Mouse (Mus musculus) heart, postnatal 0 days (tissue): ENCODE results near the gene Slc16a2. TPM values are rescaled to one million over a fixed set of nuclear protein-coding genes. Genes with fewer than 3 reads are reported as not detected.

Experiments used
- ATAC-seq: fragments of 200-750 bp; cut with Nextera tagmentation; 2 replicates; pipeline ENCODE4 v1.8.0; 2017; ENCODE audit warnings: low read depth, moderate number of reproducible peaks, moderate library complexity; ENCODE audit not compliant: insufficient read depth
- DNase-seq: peaks from one replicate; pipeline ENCODE4 v3.0.0-alpha.2; 2016; ENCODE audit warnings: low spot score
- H3K27ac ChIP-seq: fragments of 300-500 bp; sonication (generic); 2 replicates; pipeline ENCODE4 v1.5.1; 2014; ENCODE audit warnings: low read depth, mild to moderate bottlenecking
- H3K27me3 ChIP-seq: fragments of 300-500 bp; sonication (generic); 2 replicates; pipeline ENCODE4 v1.6.1; 2014; ENCODE audit warnings: low read length, mixed read lengths; ENCODE audit not compliant: control insufficient read depth, insufficient read depth
- H3K36me3 ChIP-seq: fragments of 300-500 bp; sonication (generic); replicated peaks from 2 replicates; pipeline ENCODE4 v1.6.1; 2014; ENCODE audit warnings: low read length, mixed read lengths; ENCODE audit not compliant: control insufficient read depth, insufficient read depth
- H3K4me1 ChIP-seq: fragments of 300-500 bp; sonication (generic); 2 replicates; pipeline ENCODE4 v1.6.1; 2014; ENCODE audit warnings: antibody characterized with exemption; ENCODE audit not compliant: control insufficient read depth, insufficient read depth
- H3K4me2 ChIP-seq: fragments of 300-500 bp; sonication (generic); 2 replicates; pipeline ENCODE4 v1.6.1; 2014; ENCODE audit warnings: low read depth, mild to moderate bottlenecking, low read length, moderate library complexity
- H3K4me3 ChIP-seq: fragments of 300-500 bp; sonication (generic); 2 replicates; pipeline ENCODE4 v1.5.1; 2014; ENCODE audit warnings: low read depth, low read length
- H3K9ac ChIP-seq: fragments of 300-500 bp; sonication (generic); replicated peaks from 2 replicates; pipeline ENCODE4 v1.6.1; 2014; ENCODE audit warnings: low read depth, low read length, mixed read lengths
- H3K9me3 ChIP-seq: fragments of 300-500 bp; sonication (generic); replicated peaks from 2 replicates; pipeline ENCODE4 v1.6.1; 2016; ENCODE audit warnings: low read length; ENCODE audit not compliant: control insufficient read depth
- CTCF ChIP-seq: IDR thresholded peaks from 2 replicates; pipeline ENCODE4 v1.5.1; 2016; ENCODE audit warnings: antibody characterized with exemption, control low read depth, low read depth
- EP300 ChIP-seq: IDR thresholded peaks from 2 replicates; pipeline ENCODE4 v1.6.1; 2016; ENCODE audit warnings: antibody characterized with exemption, low read depth
- WGBS: fragments of 180-500 bp; shearing (Covaris S2); extraction: QIAGEN DNeasy Blood & Tissue Kit; methylation state at CpG from one replicate; pipeline ENCODE4 v1.1.7; 2014; 5-methylcytosine and 5-hydroxymethylcytosine counted together
- polyA plus RNA-seq: library from polyadenylated mRNA; unstranded; fragments of >200 nt; fragmentation: Nextera tagmentation; extraction: Ambion mirVana; gene quantifications from 2 replicates; pipeline ENCODE4 v1.2.1, GENCODE M21; 2015
- total RNA-seq: library from RNA; depleted of rRNA; stranded (reverse); fragments of >200 nt; gene quantifications from 2 replicates; pipeline ENCODE4 v1.2.3, GENCODE M21; 2014; ENCODE audit warnings: low replicate concordance; rRNA removed

Gene Slc16a2
- total RNA-seq (23.2 and 59.5 TPM in 2 replicates), polyA plus RNA-seq (14.1 and 16.0 TPM in 2 replicates)

- Histone ChIP-seq H3K4me1 (no peaks in the 10 kb centered on the region), H3K27ac (peak within 1 kb of the TSS; percentile 82), H3K27me3 (peaks cover 31% of the 10 kb centered on the region; the same call in 1 of the 2 replicates), H3K36me3 (no peaks in the 10 kb centered on the region), H3K9ac (peak within 1 kb of the TSS; percentile 55), H3K4me3 (peak within 1 kb of the TSS; percentile 61), H3K4me2 (peak within 1 kb of the TSS; percentile 83), H3K9me3 (no peaks in the 10 kb centered on the region)
- peak; percentile 86 for ATAC-seq
- peak; percentile 58 for DNase-seq
- TF ChIP-seq EP300 (no peak), CTCF (no peak)
- WGBS, result 5% methylated on average over 6 of the region's 17 CpGs
Measured at GRCm38 (mm10) chrX:103821832-103822196, at the start of gene Slc16a2. Gene Slc16a2 (minus strand): TSS chrX:103821983.

GRCm38 (mm10) chrX:103863502-103863901, 41.7 kb upstream of the Slc16a2 start:
- ATAC-seq, result no peak
- H3K9me3 ChIP-seq, result no peaks in the 10 kb centered on the region
- WGBS, result 35% methylated on average over 2 of the region's 2 CpGs
- no peak for DNase-seq
- no peaks in the 10 kb centered on the region for H3K4me1 ChIP-seq
- H3K27me3 ChIP-seq, result peaks cover 7% of the 10 kb centered on the region; the same call in 1 of the 2 replicates
- H3K4me2 ChIP-seq, result no peak overlapping the region
- no peak for TF ChIP-seq EP300
- TF ChIP-seq CTCF, result no peak
- no peak overlapping the region for H3K4me3 ChIP-seq
- no peak overlapping the region for H3K9ac ChIP-seq
- H3K27ac ChIP-seq, result no peak overlapping the region
- H3K36me3 ChIP-seq, result no peaks in the 10 kb centered on the region

GRCm38 (mm10) chrX:103862877-103863276, 41.1 kb upstream of the Slc16a2 start:
- H3K36me3 ChIP-seq, result no peaks in the 10 kb centered on the region
- 92% methylated on average over 3 of the region's 3 CpGs for WGBS

GRCm38 (mm10) chrX:103845266-103845665, 23.5 kb upstream of the Slc16a2 start:
- DNase-seq, result peak; percentile 14
- TF ChIP-seq CTCF (peak; percentile 52), EP300 (no peak)
- 46% methylated on average over 2 of the region's 2 CpGs for WGBS

More at GRCm38 (mm10) chrX:103862877-103863276, 41.1 kb upstream of the Slc16a2 start:
- Histone ChIP-seq H3K4me2 (no peak overlapping the region), H3K4me1 (no peaks in the 10 kb centered on the region), H3K4me3 (no peak overlapping the region), H3K27me3 (peaks cover 7% of the 10 kb centered on the region; the same call in 1 of the 2 replicates), H3K9me3 (no peaks in the 10 kb centered on the region), H3K27ac (no peak overlapping the region), H3K9ac (no peak overlapping the region)
- ATAC-seq (no peak), DNase-seq (no peak)
- TF ChIP-seq CTCF (no peak), EP300 (no peak)

GRCm38 (mm10) chrX:103828836-103829235, 7.1 kb upstream of the Slc16a2 start:
- WGBS, result 82% methylated on average over 2 of the region's 2 CpGs
- Histone ChIP-seq H3K36me3 (no peaks in the 10 kb centered on the region), H3K4me1 (no peaks in the 10 kb centered on the region), H3K27ac (no peak overlapping the region), H3K27me3 (0 out of 2 replicates have a peak, but pooled peaks cover 12% of the 10 kb centered on the region), H3K9me3 (0 out of 2 replicates have a peak, but pooled peaks cover 3% of the 10 kb centered on the region), H3K9ac (no peak overlapping the region), H3K4me2 (no peak overlapping the region), H3K4me3 (no peak overlapping the region)
- no peak for TF ChIP-seq CTCF
- TF ChIP-seq EP300, result no peak
- ATAC-seq, result no peak
- no peak for DNase-seq

More at GRCm38 (mm10) chrX:103845266-103845665, 23.5 kb upstream of the Slc16a2 start:
- no peak overlapping the region for H3K27ac ChIP-seq
- no peaks in the 10 kb centered on the region for H3K4me1 ChIP-seq
- no peak for ATAC-seq
- H3K9ac ChIP-seq, result no peak overlapping the region
- no peak overlapping the region for H3K4me2 ChIP-seq
- no peak overlapping the region for H3K4me3 ChIP-seq
- H3K36me3 ChIP-seq, result no peaks in the 10 kb centered on the region
- no peaks in the 10 kb centered on the region for H3K9me3 ChIP-seq
- H3K27me3 ChIP-seq, result peaks cover 6% of the 10 kb centered on the region; the same call in 1 of the 2 replicates
